Mouse (Mus musculus): ENCODE measurements around the gene Ubtfl1.
"Not testable (repeated sequence)": the region's sequence is repeated elsewhere in the genome, so short reads cannot be mapped to it uniquely, and the experiment has no call there.

DNA sequence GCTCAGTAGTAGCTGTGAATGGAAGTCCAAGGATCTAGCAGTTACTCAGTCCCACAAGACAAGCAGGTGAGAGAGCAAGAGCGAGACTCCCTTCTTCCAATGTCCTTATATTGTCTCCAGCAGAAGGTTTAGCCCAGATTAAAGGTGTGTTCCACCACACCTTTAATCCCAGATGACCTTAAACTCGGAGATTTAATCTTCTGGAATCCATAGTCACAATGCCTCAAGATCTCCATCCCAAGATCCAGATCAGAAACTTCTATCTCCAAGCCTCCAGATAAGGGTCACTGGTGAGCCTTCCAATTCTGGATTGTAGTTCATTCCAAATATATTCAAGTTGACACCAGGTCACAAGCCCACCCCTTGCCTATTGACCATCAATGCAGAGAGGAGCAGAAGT lies 1.3 kb upstream of the Ubtfl1 start, which contains the start of gene Naalad2:
- not testable (repeated sequence) for TF ChIP-seq CTCF (IDR thresholded peaks at IDR 0.05); POLR2A (IDR thresholded peaks at IDR 0.05; ENCODE audit: insufficient read depth, low read depth, low read length); EP300 (IDR thresholded peaks at IDR 0.05; ENCODE audit: insufficient read depth, low read depth, low read length)
